Mouse (Mus musculus): ENCODE measurements at regions not wholly inside any gene's neighbourhood (a gene's known extent, or its start where the extent isn't known, plus 50 kb on each side); places are given as distances from the start of the nearest gene placed in this dataset.

DNA sequence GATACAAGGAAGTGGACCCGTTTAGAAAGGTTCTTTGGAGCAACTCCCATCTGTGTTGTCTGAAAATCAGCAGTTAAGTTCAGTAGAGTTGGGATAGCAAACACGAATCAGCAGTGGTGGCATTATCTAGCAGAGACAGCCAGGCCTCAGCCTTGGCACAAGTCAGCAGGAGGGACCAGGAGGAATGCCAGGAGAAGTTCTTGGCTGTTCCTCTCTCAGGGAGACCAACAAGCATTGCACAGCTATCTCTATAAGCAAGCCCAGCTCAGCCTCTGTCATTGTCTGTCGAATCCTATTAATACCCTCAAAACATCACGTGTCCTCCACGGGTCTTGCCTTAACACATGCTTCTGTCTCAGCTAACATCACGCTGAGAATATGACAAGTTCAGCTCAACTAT, 219.8 kb downstream of the Gm19935 start:
- no peaks in the 10 kb centered on the region for H3K9me3 ChIP-seq (replicated peaks; ENCODE audit: insufficient read depth, low read length)
- H3K9ac ChIP-seq (ENCODE audit: control insufficient read depth, low read depth, low read length, poor library complexity, severe bottlenecking): no peak overlapping the region
- H3K36me3 ChIP-seq (ENCODE audit: control insufficient read depth in 1 of 2, insufficient read depth in 2 of 2, low read length in 2 of 2): no peaks in the 10 kb centered on the region
- H3K4me3 ChIP-seq (ENCODE audit: control insufficient read depth in 1 of 2, insufficient read depth in 1 of 2, low read depth in 2 of 2, low read length in 2 of 2): no peak overlapping the region
- H3K27ac ChIP-seq (ENCODE audit: control insufficient read depth, low read depth, low read length): no peak overlapping the region
- no peak for TF ChIP-seq CTCF (IDR thresholded peaks at IDR 0.05 in 2 of 3, conservative IDR thresholded peaks at IDR 0.05 in 1 of 3; ENCODE audit: control insufficient read depth in 1 of 3, insufficient read depth in 1 of 3, low read depth in 2 of 3, low read length in 3 of 3, poor library complexity in 1 of 3, severe bottlenecking in 1 of 3)
- TF ChIP-seq NRF1 (IDR thresholded peaks at IDR 0.05; ENCODE audit: insufficient read depth, low read depth, low read length, poor library complexity, severe bottlenecking): no peak
- no peak for TF ChIP-seq MAFK (IDR thresholded peaks at IDR 0.05; ENCODE audit: borderline replicate concordance, low read depth, low read length)
- H3K4me1 ChIP-seq (ENCODE audit: control insufficient read depth in 1 of 2, insufficient read depth in 2 of 2, low read length in 2 of 2): no peaks in the 10 kb centered on the region
- no peaks in the 10 kb centered on the region for H3K79me2 ChIP-seq (ENCODE audit: control insufficient read depth, insufficient read depth, low read length, poor library complexity)
- no peaks in the 10 kb centered on the region for H3K27me3 ChIP-seq (ENCODE audit: control insufficient read depth in 1 of 2, insufficient read depth in 2 of 2, low read length in 2 of 2)
- no peak for DNase-seq (ENCODE audit: low read depth, low spot score)

DNA sequence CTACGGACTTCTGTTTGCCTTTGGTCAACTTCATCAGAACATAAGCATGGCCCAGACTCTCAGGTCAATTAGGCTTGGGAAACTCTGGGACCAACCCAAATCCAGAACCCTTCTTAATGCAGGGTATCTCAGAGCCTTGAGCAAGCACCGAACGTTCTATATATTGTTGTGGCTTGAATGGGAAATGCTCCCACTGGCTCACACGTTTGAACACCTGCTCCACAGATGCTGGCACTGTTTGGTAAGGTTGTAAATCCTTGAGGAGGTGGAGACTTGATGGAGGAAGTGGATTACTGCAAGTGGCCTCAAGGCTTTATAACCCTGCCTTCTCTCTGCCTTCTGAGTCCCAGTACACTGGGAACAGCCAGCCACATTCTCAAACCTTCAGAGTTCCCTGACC, 231.3 kb upstream of the Tox3 start:
- no peaks in the 10 kb centered on the region for H3K27me3 ChIP-seq (ENCODE audit: control insufficient read depth in 1 of 2, insufficient read depth in 2 of 2, low read length in 2 of 2)
- H3K9ac ChIP-seq (ENCODE audit: control insufficient read depth, low read depth, low read length, poor library complexity, severe bottlenecking): no peak overlapping the region
- no peaks in the 10 kb centered on the region for H3K9me3 ChIP-seq (replicated peaks; ENCODE audit: insufficient read depth, low read length)
- TF ChIP-seq SIN3A (IDR thresholded peaks at IDR 0.05; ENCODE audit: low read length) (no peak), EP300 (IDR thresholded peaks at IDR 0.05; ENCODE audit: low read depth in 1 of 2, low read length in 2 of 2) (no peak), GABPA (IDR thresholded peaks at IDR 0.05; ENCODE audit: low read depth, low read length) (no peak), HCFC1 (IDR thresholded peaks at IDR 0.05; ENCODE audit: low read depth, low read length) (no peak), NRF1 (IDR thresholded peaks at IDR 0.05; ENCODE audit: insufficient read depth, low read depth, low read length, poor library complexity, severe bottlenecking) (no peak), ZNF384 (IDR thresholded peaks at IDR 0.05; ENCODE audit: low read depth, low read length) (no peak), ZMIZ1 (IDR thresholded peaks at IDR 0.05; ENCODE audit: low read depth, low read length) (no peak), TAL1 (IDR thresholded peaks at IDR 0.05; ENCODE audit: low read length) (no peak), SMC3 (IDR thresholded peaks at IDR 0.05; ENCODE audit: low read depth, low read length) (no peak), MEF2A (IDR thresholded peaks at IDR 0.05; ENCODE audit: extremely low read depth, insufficient replicate concordance, low read depth, low read length, poor library complexity, severe bottlenecking) (no peak), KAT2A (conservative IDR thresholded peaks at IDR 0.05; ENCODE audit: low read depth, low read length) (no peak)
- no peaks in the 10 kb centered on the region for H3K79me2 ChIP-seq (ENCODE audit: control insufficient read depth, insufficient read depth, low read length, poor library complexity)
- H3K4me1 ChIP-seq (ENCODE audit: control insufficient read depth in 1 of 2, insufficient read depth in 2 of 2, low read length in 2 of 2): no peaks in the 10 kb centered on the region
- H3K27ac ChIP-seq (ENCODE audit: control insufficient read depth, low read depth, low read length): no peak overlapping the region
- H3K4me3 ChIP-seq (ENCODE audit: control insufficient read depth in 1 of 2, insufficient read depth in 1 of 2, low read depth in 2 of 2, low read length in 2 of 2): no peak overlapping the region
- no peaks in the 10 kb centered on the region for H3K36me3 ChIP-seq (ENCODE audit: control insufficient read depth in 1 of 2, insufficient read depth in 2 of 2, low read length in 2 of 2)
- no peak for DNase-seq (ENCODE audit: low read depth, low spot score)

DNA sequence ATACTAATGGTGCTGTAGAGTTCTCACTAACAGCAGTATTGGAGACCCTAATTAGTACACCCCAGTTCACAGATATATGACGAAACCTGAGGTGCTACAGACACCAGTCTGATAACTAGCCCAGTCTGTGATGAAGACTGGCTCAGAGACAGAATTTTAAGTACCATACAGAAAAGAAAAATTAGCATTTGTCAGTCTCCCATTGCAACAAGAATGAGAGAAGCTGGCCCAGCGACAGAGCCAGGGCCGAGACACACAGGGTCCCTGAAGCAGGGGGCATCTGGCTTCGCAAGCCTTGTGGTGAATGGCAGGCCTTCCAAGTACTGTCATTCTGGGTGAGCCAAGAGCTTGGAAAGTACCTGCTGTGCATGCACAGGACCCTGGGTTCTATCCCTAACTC, 228.8 kb upstream of the Tox3 start:
- no peaks in the 10 kb centered on the region for H3K9me3 ChIP-seq (replicated peaks; ENCODE audit: insufficient read depth, low read length)
- H3K27ac ChIP-seq (ENCODE audit: control insufficient read depth, low read depth, low read length): no peak overlapping the region
- H3K36me3 ChIP-seq (ENCODE audit: control insufficient read depth in 1 of 2, insufficient read depth in 2 of 2, low read length in 2 of 2): no peaks in the 10 kb centered on the region
- no peaks in the 10 kb centered on the region for H3K79me2 ChIP-seq (ENCODE audit: control insufficient read depth, insufficient read depth, low read length, poor library complexity)
- DNase-seq (ENCODE audit: low read depth, low spot score): no peak
- no peaks in the 10 kb centered on the region for H3K27me3 ChIP-seq (ENCODE audit: control insufficient read depth in 1 of 2, insufficient read depth in 2 of 2, low read length in 2 of 2)
- no peak overlapping the region for H3K4me3 ChIP-seq (ENCODE audit: control insufficient read depth in 1 of 2, insufficient read depth in 1 of 2, low read depth in 2 of 2, low read length in 2 of 2)
- no peak overlapping the region for H3K9ac ChIP-seq (ENCODE audit: control insufficient read depth, low read depth, low read length, poor library complexity, severe bottlenecking)
- H3K4me1 ChIP-seq (ENCODE audit: control insufficient read depth in 1 of 2, insufficient read depth in 2 of 2, low read length in 2 of 2): no peaks in the 10 kb centered on the region
- TF ChIP-seq RCOR1 (IDR thresholded peaks at IDR 0.05; ENCODE audit: low read depth, low read length): no peak
- TF ChIP-seq MYB (IDR thresholded peaks at IDR 0.05; ENCODE audit: low read depth, low read length): no peak
- TF ChIP-seq TBP (IDR thresholded peaks at IDR 0.05; ENCODE audit: low read depth, low read length): no peak
- no peak for TF ChIP-seq TAL1 (IDR thresholded peaks at IDR 0.05; ENCODE audit: low read length)
- no peak for TF ChIP-seq TCF12 (IDR thresholded peaks at IDR 0.05; ENCODE audit: low read depth, low read length)
- no peak for TF ChIP-seq ZC3H11A (IDR thresholded peaks at IDR 0.05; ENCODE audit: low read depth, low read length)
- no peak for TF ChIP-seq CHD1 (IDR thresholded peaks at IDR 0.05; ENCODE audit: low read depth, low read length)
- no peak for TF ChIP-seq GATA1 (IDR thresholded peaks at IDR 0.05; ENCODE audit: low read depth, low read length)
- TF ChIP-seq EP300 (IDR thresholded peaks at IDR 0.05; ENCODE audit: low read depth in 1 of 2, low read length in 2 of 2): no peak
